Mouse (Mus musculus) lung, embryonic 15.5 days (tissue): ENCODE data around the gene Nectin1. TPM values are rescaled to one million over a fixed set of nuclear protein-coding genes. Genes with fewer than 3 reads are reported as not detected.

ENCODE experiments used
- ATAC-seq: fragments of 200-750 bp; cut with Nextera tagmentation; 2 replicates; pipeline ENCODE4 v1.8.0; 2017; ENCODE audit warnings: moderate number of reproducible peaks, borderline replicate concordance; ENCODE audit not compliant: low FRiP score, low TSS enrichment; ENCODE audit errors: extremely low read depth
- H3K27ac ChIP-seq: fragments of 300-500 bp; sonication (generic); 2 replicates; pipeline ENCODE4 v1.5.1; 2015; ENCODE audit warnings: moderate library complexity, mild to moderate bottlenecking, inconsistent platforms
- H3K27me3 ChIP-seq: fragments of 300-500 bp; sonication (generic); 2 replicates; pipeline ENCODE4 v1.6.1; 2015; ENCODE audit warnings: inconsistent platforms
- H3K36me3 ChIP-seq: fragments of 300-500 bp; sonication (generic); 2 replicates; pipeline ENCODE4 v1.6.1; 2015; ENCODE audit warnings: inconsistent platforms
- H3K4me1 ChIP-seq: fragments of 300-500 bp; sonication (generic); 2 replicates; pipeline ENCODE4 v1.6.1; 2015; ENCODE audit warnings: inconsistent platforms
- H3K4me2 ChIP-seq: fragments of 300-500 bp; sonication (generic); 2 replicates; pipeline ENCODE4 v1.6.1; 2015; ENCODE audit warnings: inconsistent platforms, mild to moderate bottlenecking, moderate library complexity
- H3K4me3 ChIP-seq: fragments of 300-500 bp; sonication (generic); 2 replicates; pipeline ENCODE4 v1.5.1; 2015; ENCODE audit warnings: mild to moderate bottlenecking, inconsistent platforms
- H3K9ac ChIP-seq: fragments of 300-500 bp; sonication (generic); 2 replicates; pipeline ENCODE4 v1.6.1; 2015; ENCODE audit warnings: inconsistent platforms
- H3K9me3 ChIP-seq: fragments of 300-500 bp; sonication (generic); 2 replicates; pipeline ENCODE4 v1.6.1; 2016; ENCODE audit warnings: inconsistent platforms
- WGBS: fragments of 180-500 bp; shearing (Covaris S2); methylation state at CpG from one replicate; pipeline ENCODE4 v1.1.7; 2015; 5-methylcytosine and 5-hydroxymethylcytosine counted together
- polyA plus RNA-seq: library from polyadenylated mRNA; unstranded; fragments of >200 nt; fragmentation: Nextera tagmentation; extraction: Ambion mirVana; gene quantifications from 2 replicates; pipeline ENCODE4 v1.2.1, GENCODE M21; 2015

Gene Nectin1
- polyA plus RNA-seq, 1 experiment from 2014 or later, result 5.5 TPM

DNA sequence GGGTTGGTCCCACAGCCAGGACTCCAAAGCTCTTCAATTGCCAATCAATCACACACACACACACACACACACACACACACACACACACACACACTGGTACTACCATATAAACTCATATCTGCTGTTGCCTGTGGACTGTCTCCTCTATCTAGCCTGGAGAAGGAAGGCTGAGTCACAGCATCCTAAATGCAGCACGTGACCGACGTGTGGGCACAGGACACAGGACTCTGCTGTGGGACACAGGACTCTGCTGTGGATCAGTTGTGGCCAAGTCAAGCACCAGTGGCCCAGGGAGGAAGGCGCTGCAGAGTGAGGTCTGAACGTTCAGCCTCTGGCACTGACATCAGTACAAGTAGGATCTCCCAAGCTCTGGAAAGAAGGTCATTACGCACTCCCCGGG lies 112.1 kb downstream of the Nectin1 start:
- no peak overlapping the region for H3K9ac ChIP-seq
- 89% methylated on average over 7 of the region's 7 CpGs for WGBS
- no peak overlapping the region for H3K27ac ChIP-seq
- no peak overlapping the region for H3K4me3 ChIP-seq
- H3K27me3 ChIP-seq, result no peaks in the 10 kb centered on the region
- ATAC-seq, result no peak
- no peaks in the 10 kb centered on the region for H3K4me1 ChIP-seq
- no peaks in the 10 kb centered on the region for H3K9me3 ChIP-seq
- H3K4me2 ChIP-seq, result no peak overlapping the region
- H3K36me3 ChIP-seq, result no peaks in the 10 kb centered on the region
